Mouse (Mus musculus) cerebellum, adult 2 months (tissue): ENCODE measurements at regions not wholly inside any gene's neighbourhood (a gene's known extent, or its start where the extent isn't known, plus 50 kb on each side); places are given as distances from the start of the nearest gene placed in this dataset.

Experiments
- CTCF ChIP-seq: fragments of 200-500 bp; IDR thresholded peaks from 2 replicates; pipeline ENCODE4 v1.5.1; 2011; ENCODE audit warnings: low read depth, mild to moderate bottlenecking, control low read depth, low read length, moderate library complexity, borderline replicate concordance; ENCODE audit not compliant: insufficient read depth
- POLR2A ChIP-seq: fragments of 200-500 bp; IDR thresholded peaks from 2 replicates; pipeline ENCODE4 v1.6.1; 2011; ENCODE audit warnings: low read length, control low read depth, borderline replicate concordance; ENCODE audit not compliant: insufficient read depth

DNA sequence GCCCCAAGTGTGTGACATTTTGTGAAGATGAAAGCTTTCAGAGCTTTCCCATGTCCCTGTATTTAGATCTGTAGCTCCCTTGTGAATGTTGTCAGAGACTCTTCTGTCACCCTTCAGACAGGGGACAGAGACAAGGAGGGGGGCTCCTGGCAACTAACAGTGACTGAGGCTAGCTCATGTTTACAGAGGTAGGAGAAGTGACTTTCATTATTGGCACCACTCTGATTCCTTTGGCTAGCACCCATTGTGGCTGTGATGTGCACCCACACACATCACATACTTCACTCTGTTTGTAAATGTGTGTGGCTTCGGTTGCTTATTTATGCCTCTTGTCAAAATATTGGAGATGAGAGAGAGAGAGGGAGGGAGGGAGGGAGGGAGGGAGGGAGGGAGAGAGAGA, 93.4 kb downstream of the Plekhb2 start:
- TF ChIP-seq CTCF: no peak
- no peak for TF ChIP-seq POLR2A
